Mouse (Mus musculus): ENCODE measurements around the gene Micall2. TPM values are rescaled to one million over a fixed set of nuclear protein-coding genes. Genes with fewer than 3 reads are reported as not detected.

Gene Micall2
- polyA plus RNA-seq, 1 experiment, result 0.75 TPM

DNA sequence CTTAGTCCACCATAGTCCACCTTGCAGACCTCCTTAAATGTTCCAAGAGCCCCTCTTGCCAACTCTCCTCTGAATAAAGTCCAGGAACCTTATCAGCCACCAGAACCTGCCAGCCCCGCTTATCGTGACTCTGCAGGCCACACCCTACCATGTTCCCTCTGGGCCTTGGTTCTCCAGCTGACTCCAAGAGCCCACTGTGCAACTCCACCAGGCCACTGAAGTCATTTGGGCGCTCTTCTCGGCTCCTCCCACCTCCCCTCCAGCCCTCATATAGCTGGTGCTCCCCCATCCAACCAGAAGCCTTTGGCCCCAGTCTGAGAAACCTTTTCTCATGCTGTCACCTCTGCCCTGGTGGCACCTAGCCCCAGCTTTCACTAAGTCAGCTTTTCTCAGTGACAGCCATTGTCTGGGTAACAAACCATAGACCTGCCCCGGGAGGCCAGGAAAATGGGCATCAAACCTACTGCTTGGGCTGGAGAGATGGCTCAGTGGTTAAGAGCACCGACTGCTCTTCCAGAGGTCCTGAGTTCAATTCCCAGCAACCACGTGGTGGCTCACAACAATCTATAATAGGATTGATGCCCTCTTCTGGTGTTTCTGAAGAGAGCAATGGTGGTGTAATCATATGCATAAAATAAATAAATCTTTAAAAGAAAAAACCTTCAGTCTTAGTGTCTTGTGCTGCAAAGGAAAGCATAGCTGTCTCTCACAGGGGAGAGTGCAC lies 2.6 kb upstream of the Micall2 start:
- Histone ChIP-seq H3K4me3 (ENCODE audit: insufficient read depth, low read depth, low read length) (no peak overlapping the region), H3K27ac (replicated peaks; ENCODE audit: low read depth, low read length) (no peak overlapping the region), H3K4me1 (ENCODE audit: control insufficient read depth, insufficient read depth, insufficient read length, low read length) (peaks cover 16% of the 10 kb centered on the region)

DNA sequence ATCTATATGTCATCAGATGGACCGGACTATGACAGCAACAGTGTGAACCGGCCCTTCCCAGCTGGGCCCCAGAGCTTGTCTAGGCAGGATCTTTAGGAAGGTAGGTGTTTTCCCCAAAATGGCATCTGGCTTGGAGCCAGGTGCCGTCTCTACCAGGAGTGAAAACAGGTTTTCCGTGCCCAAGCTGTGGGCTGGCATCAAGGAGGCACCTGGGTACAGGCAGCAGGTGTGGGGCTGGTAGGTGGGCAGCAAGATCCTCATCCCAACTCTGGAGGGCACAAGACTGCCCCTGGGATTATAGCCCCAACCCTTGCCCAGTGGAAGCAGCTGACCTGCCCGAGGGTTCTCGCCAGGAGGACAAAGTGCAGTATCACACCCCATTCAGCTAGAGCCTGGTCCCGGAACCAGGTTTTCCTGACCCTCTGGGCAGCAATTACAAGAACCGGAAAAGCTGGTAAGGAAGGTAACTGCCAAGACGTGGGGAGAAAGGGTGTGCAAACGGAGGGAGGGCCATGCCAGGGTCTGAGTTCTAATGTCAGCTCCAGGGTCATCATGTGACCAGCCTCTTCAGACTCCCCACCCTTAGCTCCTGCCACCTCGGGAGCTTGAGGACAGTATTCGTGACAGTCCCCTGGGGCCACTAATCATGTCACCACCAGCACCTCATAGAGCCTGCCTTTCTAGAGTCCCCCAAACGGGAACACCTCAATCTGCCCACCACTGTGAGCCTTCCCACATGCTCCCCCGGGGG lies 1.9 kb upstream of the Micall2 start:
- H3K4me3 ChIP-seq (ENCODE audit: insufficient read depth, low read depth, low read length), result no peak overlapping the region
- no peak overlapping the region for H3K27ac ChIP-seq (replicated peaks; ENCODE audit: low read depth, low read length)
- H3K4me1 ChIP-seq (ENCODE audit: control insufficient read depth, insufficient read depth, insufficient read length, low read length), result peaks cover 18% of the 10 kb centered on the region

DNA sequence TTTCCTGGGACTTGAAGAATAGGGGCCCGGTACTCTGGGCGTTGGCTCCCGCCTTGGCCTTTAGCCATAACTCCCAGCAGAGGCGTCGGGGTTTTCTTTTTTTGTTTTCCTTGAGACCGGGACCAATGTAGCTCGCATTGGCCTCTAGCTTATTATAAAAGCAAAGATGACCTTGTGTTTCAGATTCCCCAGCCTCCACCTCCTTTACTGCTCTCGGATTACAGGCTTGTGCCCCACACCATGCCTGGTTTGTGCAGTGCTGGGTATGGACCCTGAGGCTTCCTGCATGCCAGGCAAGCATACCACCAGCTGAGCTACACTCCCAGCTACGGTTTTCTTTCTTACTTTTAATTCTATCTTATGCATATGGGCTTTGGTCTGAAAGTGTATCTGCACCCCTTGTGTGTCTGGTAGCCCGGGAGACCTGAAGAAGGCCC lies 386 bp upstream of the Micall2 start:
- peaks cover 22% of the 10 kb centered on the region for H3K4me1 ChIP-seq (ENCODE audit: control insufficient read depth, insufficient read depth, insufficient read length, low read length)
- peak overlapping the region; percentile 51 for H3K27ac ChIP-seq (replicated peaks; ENCODE audit: low read depth, low read length)
- peak overlapping the region; percentile 34 for H3K4me3 ChIP-seq (ENCODE audit: insufficient read depth, low read depth, low read length)

DNA sequence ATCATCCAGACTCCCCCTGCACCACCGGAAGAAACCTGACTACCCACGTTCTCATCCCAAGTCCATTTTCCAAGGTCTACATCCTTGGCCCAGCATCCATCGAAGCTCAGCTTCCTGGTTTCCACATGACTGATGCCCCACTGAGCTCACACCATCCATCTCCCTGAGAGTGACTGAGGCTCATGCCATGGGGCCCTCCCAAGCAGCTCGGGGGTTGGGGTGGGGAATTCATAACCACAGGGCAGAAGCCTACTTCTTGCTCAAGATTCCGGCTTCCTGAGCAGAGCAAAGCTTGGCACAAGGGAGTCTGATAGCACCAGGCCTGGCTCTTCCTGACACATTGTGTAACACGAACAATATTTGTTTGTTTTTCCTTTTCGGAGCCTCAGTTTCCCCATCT lies 1.4 kb downstream of the Micall2 start:
- Histone ChIP-seq H3K27ac (replicated peaks; ENCODE audit: low read depth, low read length) (peak overlapping the region; percentile 25), H3K4me3 (ENCODE audit: insufficient read depth, low read depth, low read length) (peak overlapping the region; percentile 59), H3K4me1 (ENCODE audit: control insufficient read depth, insufficient read depth, insufficient read length, low read length) (peaks cover 26% of the 10 kb centered on the region)

DNA sequence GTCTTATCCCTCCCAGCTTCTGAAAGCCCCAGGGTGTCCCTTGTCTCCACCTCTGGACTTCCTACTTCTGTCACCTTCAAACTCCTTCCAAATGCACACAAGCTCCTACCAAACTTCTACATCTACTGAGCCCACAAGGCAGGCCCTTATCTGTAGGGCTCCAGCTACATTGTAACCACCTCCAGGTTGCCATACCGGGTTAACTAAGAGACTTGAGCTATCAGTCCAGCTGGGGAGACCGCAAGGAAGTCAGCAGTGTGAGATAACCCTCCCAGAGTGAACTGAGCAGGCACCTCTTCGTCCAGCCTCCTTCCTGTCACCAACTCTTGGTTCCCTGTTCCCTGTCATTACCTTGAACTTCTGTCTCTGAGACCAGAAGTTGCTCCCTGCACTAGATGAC lies 2.1 kb downstream of the Micall2 start:
- peaks cover 26% of the 10 kb centered on the region for H3K4me1 ChIP-seq (ENCODE audit: control insufficient read depth, insufficient read depth, insufficient read length, low read length)
- no peak overlapping the region for H3K4me3 ChIP-seq (ENCODE audit: insufficient read depth, low read depth, low read length)
- H3K27ac ChIP-seq (replicated peaks; ENCODE audit: low read depth, low read length), result peak overlapping the region; percentile 64

DNA sequence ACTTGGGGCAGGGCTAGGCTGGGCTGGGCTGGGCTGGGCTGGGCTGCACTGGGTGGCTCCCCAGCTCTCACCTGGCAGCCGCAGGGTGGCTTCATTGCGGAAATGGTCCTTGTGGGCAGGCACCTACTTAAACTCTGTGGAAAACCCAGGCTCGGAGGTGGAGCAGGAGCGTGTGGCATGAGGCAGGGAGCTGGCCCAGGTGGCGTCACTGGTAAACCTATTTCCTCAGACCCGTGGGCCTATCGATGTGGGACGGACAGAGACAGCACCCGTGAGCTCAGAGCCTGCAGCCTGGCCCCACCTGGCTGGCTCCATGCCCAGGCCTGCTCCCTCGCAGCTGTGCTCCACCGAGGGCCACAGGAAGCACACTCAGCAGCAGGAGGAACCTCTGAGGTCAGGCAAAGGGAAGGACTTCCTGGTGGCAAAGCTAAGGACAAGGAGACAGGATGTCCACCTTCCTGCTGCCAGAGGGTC lies 3.5 kb downstream of the Micall2 start:
- Histone ChIP-seq H3K4me3 (ENCODE audit: insufficient read depth, low read depth, low read length) (peak overlapping the region; percentile 37), H3K4me1 (ENCODE audit: control insufficient read depth, insufficient read depth, insufficient read length, low read length) (peaks cover 26% of the 10 kb centered on the region), H3K27ac (replicated peaks; ENCODE audit: low read depth, low read length) (peak overlapping the region; percentile 92)

DNA sequence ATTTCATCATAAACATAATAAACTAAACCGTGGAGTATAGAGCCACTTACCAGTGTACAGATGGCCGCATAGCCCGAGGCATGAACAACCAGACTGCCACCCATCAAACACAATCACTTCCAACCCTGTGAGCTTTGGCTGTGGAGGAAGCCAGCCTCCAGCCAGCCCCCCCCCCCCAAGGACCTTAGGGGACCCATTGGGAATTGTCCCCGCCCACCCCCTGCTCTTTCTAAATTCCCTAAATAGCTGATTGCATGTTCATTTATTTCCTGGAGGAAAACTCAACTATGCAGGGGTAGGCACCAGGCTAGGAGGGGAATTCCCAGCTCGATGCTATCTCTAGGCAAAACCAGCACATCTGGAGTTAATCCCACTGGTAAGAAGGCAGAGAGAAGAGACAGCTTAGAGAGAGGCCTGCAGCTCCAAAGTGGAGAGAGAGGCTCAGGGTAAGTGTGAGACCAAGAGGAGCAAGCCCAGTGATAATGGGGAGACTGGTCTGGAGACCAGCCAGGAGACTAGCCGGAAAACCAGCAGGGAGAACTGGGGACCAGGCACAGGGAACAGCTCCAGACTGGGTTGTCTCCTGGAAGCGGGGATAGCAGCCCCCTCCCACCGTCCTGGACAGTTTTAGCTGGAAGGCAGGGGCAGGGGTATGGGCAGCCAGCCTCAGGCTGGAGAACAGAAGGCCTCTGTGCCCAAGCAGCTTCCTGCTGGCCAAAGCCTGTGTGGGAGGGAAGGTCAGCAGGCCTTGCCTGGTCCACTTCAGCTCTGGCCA lies 5.2 kb downstream of the Micall2 start:
- H3K27ac ChIP-seq (replicated peaks; ENCODE audit: low read depth, low read length), result peak overlapping the region; percentile 68
- H3K4me1 ChIP-seq (ENCODE audit: control insufficient read depth, insufficient read depth, insufficient read length, low read length), result peaks cover 28% of the 10 kb centered on the region
- H3K4me3 ChIP-seq (ENCODE audit: insufficient read depth, low read depth, low read length), result peak overlapping the region; percentile 12; the same call in 1 of the 2 replicates

DNA sequence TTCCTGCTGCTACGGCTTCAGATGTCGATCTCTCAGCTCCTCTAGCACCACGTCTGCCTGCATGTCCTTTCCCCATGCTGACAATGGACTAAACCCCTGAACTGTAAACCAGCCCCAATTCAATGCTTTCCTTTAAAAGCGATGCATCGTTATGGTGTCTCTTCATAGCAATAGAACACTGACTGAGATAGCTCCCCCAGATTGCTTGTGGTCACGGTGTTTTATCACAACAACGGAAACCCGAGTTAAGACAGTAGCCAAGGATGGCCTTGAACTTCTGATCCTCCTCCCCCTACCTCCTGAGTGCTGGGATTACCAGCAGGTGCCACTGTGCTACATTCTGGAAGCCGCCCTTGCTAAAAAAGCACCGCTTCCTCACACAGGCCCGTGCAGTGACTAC lies 8.9 kb downstream of the Micall2 start:
- Histone ChIP-seq H3K4me1 (ENCODE audit: control insufficient read depth, insufficient read depth, insufficient read length, low read length) (peaks cover 27% of the 10 kb centered on the region), H3K4me3 (ENCODE audit: insufficient read depth, low read depth, low read length) (no peak overlapping the region), H3K27ac (replicated peaks; ENCODE audit: low read depth, low read length) (no peak overlapping the region)

DNA sequence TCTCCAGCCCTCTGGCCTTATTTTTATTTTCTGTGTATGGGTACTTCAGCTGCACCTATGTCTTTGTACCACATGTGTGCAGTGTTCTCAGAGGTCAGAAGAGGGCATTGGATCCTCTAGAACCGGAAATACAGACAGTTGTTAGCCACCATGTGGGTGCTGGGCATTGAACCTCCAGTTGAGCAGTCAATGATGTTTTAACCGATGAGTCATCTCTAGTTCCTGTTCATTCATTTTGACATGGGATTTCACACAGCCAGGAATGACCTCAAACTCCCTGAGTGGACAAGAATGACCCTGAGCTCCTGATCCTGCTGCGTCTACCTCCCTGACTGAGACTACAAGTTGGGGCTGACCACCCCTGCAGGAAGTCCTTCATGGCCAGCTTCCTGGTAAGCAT lies 9.9 kb downstream of the Micall2 start:
- H3K4me1 ChIP-seq (ENCODE audit: control insufficient read depth, insufficient read depth, insufficient read length, low read length), result peaks cover 23% of the 10 kb centered on the region
- H3K4me3 ChIP-seq (ENCODE audit: insufficient read depth, low read depth, low read length), result no peak overlapping the region
- H3K27ac ChIP-seq (replicated peaks; ENCODE audit: low read depth, low read length), result no peak overlapping the region

DNA sequence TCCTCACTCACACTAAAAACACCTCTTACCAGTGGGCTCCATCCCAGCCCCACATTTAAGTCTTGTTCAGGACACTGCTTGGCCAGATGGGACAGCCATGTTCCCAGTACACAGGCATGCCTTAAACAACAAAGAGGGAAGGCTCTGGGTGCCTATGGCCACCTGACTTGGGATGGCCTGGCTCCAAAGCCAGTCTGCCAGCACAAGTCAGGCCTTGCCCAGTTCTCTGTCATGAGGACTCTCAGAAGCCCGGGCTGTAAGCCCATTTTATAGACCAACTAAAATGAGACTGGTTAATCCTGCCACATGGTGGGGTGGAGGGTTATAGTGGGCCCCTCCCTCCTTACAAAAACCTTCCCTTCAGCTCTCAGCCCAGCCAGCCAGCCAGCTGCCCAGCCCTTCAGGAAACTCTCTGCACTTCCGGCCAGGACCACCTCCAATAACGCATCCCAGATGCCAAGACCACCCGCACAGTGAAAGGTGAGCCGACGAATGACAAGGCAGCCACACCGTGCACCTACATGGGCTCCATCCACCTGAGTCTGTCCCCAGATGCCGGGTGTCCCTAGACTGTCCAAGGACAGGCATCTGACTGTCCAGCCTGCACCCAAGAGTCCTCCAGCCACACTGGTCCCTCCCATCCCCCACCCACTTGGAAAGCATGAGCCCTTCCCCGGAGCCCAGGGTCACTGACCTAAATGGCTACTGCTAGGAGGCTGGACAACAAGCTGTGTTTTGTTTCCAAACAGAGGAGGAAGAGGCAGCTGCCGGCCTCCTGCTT lies 11.6 kb downstream of the Micall2 start:
- H3K27ac ChIP-seq (replicated peaks; ENCODE audit: low read depth, low read length), result 0 out of 2 replicates have a peak overlapping the region, but pooled peaks have one; percentile 10

DNA sequence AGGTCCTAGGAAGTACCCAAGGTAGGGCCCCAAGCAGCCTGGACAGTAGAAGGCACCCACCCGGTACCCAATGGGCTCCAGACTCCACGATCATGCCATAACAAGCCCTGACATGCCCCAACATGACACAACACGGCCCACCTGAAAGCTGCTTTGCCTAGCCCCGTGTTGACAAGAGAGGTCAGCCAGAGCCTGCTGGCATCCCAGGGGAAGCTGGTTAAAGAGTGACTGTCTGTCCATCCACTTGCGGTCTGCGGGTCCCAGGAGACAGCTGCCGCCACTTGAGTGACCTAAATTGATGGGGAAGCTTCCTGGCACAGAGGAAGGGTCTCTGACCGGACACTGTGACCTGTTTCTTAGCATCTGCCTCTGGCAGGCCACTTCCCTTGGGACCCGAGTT lies 13.0 kb downstream of the Micall2 start:
- H3K27ac ChIP-seq (replicated peaks; ENCODE audit: low read depth, low read length), result no peak overlapping the region
- H3K4me1 ChIP-seq (ENCODE audit: control insufficient read depth, insufficient read depth, insufficient read length, low read length), result peaks cover 21% of the 10 kb centered on the region
- no peak overlapping the region for H3K4me3 ChIP-seq (ENCODE audit: insufficient read depth, low read depth, low read length)

More for the DNA sequence above, 11.6 kb downstream of the Micall2 start:
- H3K4me3 ChIP-seq (ENCODE audit: insufficient read depth, low read depth, low read length), result no peak overlapping the region
- H3K4me1 ChIP-seq (ENCODE audit: control insufficient read depth, insufficient read depth, insufficient read length, low read length), result peaks cover 21% of the 10 kb centered on the region

DNA sequence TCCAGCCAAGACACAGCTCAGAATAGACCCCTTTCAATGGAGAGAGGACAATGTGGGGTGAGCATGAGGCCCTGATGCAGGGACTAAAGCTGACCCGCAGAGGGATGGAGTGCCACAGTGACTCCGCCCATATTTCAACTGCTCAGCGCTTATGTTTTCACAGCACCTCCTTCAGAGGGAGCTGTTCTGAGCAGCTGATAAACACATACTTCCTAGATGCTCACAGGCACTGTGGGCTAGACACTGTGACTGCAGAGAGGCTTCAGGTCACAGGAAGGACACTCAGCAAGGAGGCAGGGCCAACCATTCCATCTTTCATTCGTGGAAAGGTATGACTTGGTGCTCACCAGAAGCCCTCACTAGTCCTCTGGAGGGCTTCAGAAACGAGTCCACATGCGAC lies 13.4 kb downstream of the Micall2 start:
- no peak overlapping the region for H3K4me3 ChIP-seq (ENCODE audit: insufficient read depth, low read depth, low read length)
- H3K4me1 ChIP-seq (ENCODE audit: control insufficient read depth, insufficient read depth, insufficient read length, low read length), result peaks cover 21% of the 10 kb centered on the region
- H3K27ac ChIP-seq (replicated peaks; ENCODE audit: low read depth, low read length), result no peak overlapping the region

DNA sequence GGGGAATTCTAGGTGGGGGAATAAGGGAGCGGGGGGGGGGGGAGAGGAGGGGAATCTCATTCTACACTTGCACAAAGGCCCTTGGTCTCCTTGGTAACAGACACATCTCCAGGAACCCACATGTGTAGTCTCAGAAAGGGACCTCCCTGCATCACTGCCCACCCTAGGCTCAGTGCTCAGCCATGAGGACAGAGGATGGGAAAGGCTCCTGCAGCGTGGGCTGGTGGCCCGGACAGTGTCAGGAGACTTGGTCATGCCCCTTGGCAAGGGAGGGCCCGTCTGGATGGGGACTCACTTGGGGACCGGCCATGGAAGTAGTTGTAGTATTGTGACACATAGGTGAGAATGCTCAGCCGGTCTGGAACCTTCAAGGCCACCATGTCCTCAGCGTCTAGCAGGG lies 17.2 kb downstream of the Micall2 start:
- no peak overlapping the region for H3K27ac ChIP-seq (replicated peaks; ENCODE audit: low read depth, low read length)
- H3K4me3 ChIP-seq (ENCODE audit: insufficient read depth, low read depth, low read length), result no peak overlapping the region
- H3K4me1 ChIP-seq (ENCODE audit: control insufficient read depth, insufficient read depth, insufficient read length, low read length), result peaks cover 8% of the 10 kb centered on the region; the same call in 1 of the 2 replicates

DNA sequence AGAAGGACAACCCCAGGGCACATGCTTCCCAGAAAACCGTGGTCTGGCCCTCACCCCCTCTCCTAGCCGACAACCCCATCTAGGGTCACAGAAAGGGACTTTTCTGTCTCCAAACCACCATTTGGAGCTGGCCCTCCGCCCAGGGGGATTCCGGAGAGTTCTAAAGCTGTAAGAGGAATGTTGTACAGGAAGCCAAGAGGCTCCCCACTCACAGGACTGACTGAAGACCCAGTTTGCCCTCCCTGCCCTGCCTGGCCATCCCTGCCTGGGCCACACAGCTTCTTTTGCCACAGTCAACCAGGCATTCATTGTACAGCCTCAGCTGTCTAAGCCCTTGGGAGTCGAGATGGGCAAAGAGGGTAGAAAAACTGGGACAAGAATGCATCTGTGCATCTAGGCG lies 17.6 kb downstream of the Micall2 start:
- Histone ChIP-seq H3K4me3 (ENCODE audit: insufficient read depth, low read depth, low read length) (no peak overlapping the region), H3K27ac (replicated peaks; ENCODE audit: low read depth, low read length) (no peak overlapping the region), H3K4me1 (ENCODE audit: control insufficient read depth, insufficient read depth, insufficient read length, low read length) (peaks cover 7% of the 10 kb centered on the region; the same call in 1 of the 2 replicates)
